Mouse (Mus musculus) myocyte (in vitro differentiated cells): ENCODE measurements around the gene Ccdc77.

Experiments used
- MYOG ChIP-seq, 3 experiments: IDR thresholded peaks; one replicate each; pipeline ENCODE4 v1.6.1; 2011; ENCODE audit warnings: control low read depth in 2 of 3, low read depth in 2 of 3, mild to moderate bottlenecking in 2 of 3; ENCODE audit not compliant: insufficient read length in 2 of 3, control insufficient read depth in 1 of 3, insufficient read depth in 1 of 3
- POLR2A ChIP-seq: IDR thresholded peaks from one replicate; pipeline ENCODE4 v1.6.1; 2011; ENCODE audit warnings: low read depth, mild to moderate bottlenecking, control low read depth, moderate library complexity; ENCODE audit not compliant: insufficient read length
- TCF12 ChIP-seq: IDR thresholded peaks from one replicate; pipeline ENCODE4 v1.6.1; 2011; ENCODE audit warnings: mild to moderate bottlenecking, control low read depth; ENCODE audit not compliant: poor library complexity, insufficient read depth, severe bottlenecking
- TCF3 ChIP-seq: IDR thresholded peaks from one replicate; pipeline ENCODE4 v1.6.1; 2011; ENCODE audit warnings: low read depth, control low read depth; ENCODE audit not compliant: insufficient read length

- TF ChIP-seq TCF12 (no peak), POLR2A (no peak), TCF3 (no peak), MYOG (IDR thresholded peaks at IDR 0.05; ENCODE audit: control insufficient read depth in 1 of 3, insufficient read depth in 1 of 3, insufficient read length in 2 of 3, low read depth in 2 of 3) (no peak)
Measured at GRCm38 (mm10) chr6:120318303-120318940, 45.8 kb downstream of the Ccdc77 start.
